10 mouse cellular contexts compared by ENCODE assay signal in the genomic region with DNA sequence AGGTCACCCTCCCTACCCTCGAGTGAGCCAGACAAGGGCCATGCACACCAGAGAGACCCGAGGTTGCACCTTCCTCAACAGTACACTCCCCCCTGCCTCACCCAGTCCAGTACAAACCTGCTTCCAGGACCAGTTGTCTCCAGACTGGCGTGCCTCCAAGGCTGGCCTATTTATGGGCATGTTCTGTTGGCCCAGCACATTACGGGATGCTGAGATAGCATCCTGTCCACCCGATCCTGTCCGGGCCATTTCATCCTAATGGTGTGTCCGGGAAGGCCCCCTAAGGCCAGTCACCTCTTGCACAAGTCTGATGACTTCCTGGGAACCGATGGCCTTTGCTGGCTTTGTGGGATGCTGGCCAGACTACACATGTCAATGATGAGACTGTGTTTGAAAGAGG. TPM values are rescaled to one million over a fixed set of nuclear protein-coding genes. Genes with fewer than 3 reads are reported as not detected.
DNase-seq lines count a peak whose midpoint lies in the region; ATAC-seq and TF ChIP-seq lines count a peak whose summit lies in the region.
"Had no signal": no experiment of that assay in that cellular context is flagged by ENCODE, and none has a peak within 500 bp of the region (broad histone marks: within the 10 kb centered on the region; RNA-seq: fewer than 3 reads in every experiment).

A gene (minus strand): TSS at position 146 of the 400 bp plus-strand sequence.

- H3K27ac ChIP-seq in hindbrain, embryonic 11.5 days (ENCODE audit: low read depth, low read length) = no peak within 1 kb of the TSS
- no peak within 1 kb of the TSS; the same call in 1 of the 2 replicates for H3K27ac ChIP-seq in hindbrain, embryonic 10.5 days
- H3K27ac ChIP-seq in embryonic facial prominence, embryonic 13.5 days = peak within 1 kb of the TSS; percentile 8; the same call in 1 of the 2 replicates
- no peak within 1 kb of the TSS for H3K27ac ChIP-seq in thymus, adult 2 months (ENCODE audit: control insufficient read depth, insufficient read depth, low read length)
- H3K27ac ChIP-seq: limb, embryonic 12.5 days had no signal

- H3K4me3 ChIP-seq in hindbrain, embryonic 11.5 days (ENCODE audit: low read depth, low read length) = no peak within 1 kb of the TSS
- H3K4me3 ChIP-seq in hindbrain, embryonic 10.5 days = no peak within 1 kb of the TSS
- H3K4me3 ChIP-seq in embryonic facial prominence, embryonic 13.5 days = no peak within 1 kb of the TSS
- no peak within 1 kb of the TSS for H3K4me3 ChIP-seq in thymus, adult 2 months (ENCODE audit: control insufficient read depth, insufficient read depth, low read length)
- H3K4me3 ChIP-seq: limb, embryonic 12.5 days had no signal

- no peaks in the 10 kb centered on the region for H3K4me1 ChIP-seq in hindbrain, embryonic 11.5 days (replicated peaks; ENCODE audit: control insufficient read depth, insufficient read depth, low read length)
- peaks cover 18% of the 10 kb centered on the region for H3K4me1 ChIP-seq in hindbrain, embryonic 10.5 days (replicated peaks)
- H3K4me1 ChIP-seq in embryonic facial prominence, embryonic 13.5 days = peaks cover 14% of the 10 kb centered on the region; the same call in 1 of the 2 replicates
- no peaks in the 10 kb centered on the region for H3K4me1 ChIP-seq in thymus, adult 2 months (replicated peaks; ENCODE audit: control insufficient read depth, insufficient read depth, low read length)

- no peak within 1 kb of the TSS for H3K4me2 ChIP-seq in hindbrain, embryonic 11.5 days (replicated peaks; ENCODE audit: low read depth, low read length)
- no peak within 1 kb of the TSS for H3K4me2 ChIP-seq in embryonic facial prominence, embryonic 13.5 days

- no peaks in the 10 kb centered on the region for H3K36me3 ChIP-seq in hindbrain, embryonic 11.5 days (ENCODE audit: control insufficient read depth, insufficient read depth, low read length)
- no peaks in the 10 kb centered on the region for H3K36me3 ChIP-seq in hindbrain, embryonic 10.5 days
- H3K36me3 ChIP-seq in embryonic facial prominence, embryonic 13.5 days = no peaks in the 10 kb centered on the region
- no peaks in the 10 kb centered on the region for H3K36me3 ChIP-seq in thymus, adult 2 months (ENCODE audit: control insufficient read depth, insufficient read depth, low read length)
- H3K36me3 ChIP-seq: limb, embryonic 12.5 days had no signal

- no peak for DNase-seq in hindbrain, embryonic 11.5 days (ENCODE audit: low spot score)
- no peak for DNase-seq in hindbrain, embryonic 10.5 days (ENCODE audit: low spot score)
- peak; percentile 72 for DNase-seq in Muller cell, postnatal 12 days (ENCODE audit: inconsistent ontology term)
- peak; percentile 49 for DNase-seq in kidney, adult 9 months
- no peak for DNase-seq in spleen, postnatal 4 days (ENCODE audit: low spot score in 2 of 2)
- no peak for DNase-seq in thymus, adult 2 months
- no peak for DNase-seq in layer of hippocampus, adult 9-11 months

- no peak for ATAC-seq in hindbrain, embryonic 11.5 days (ENCODE audit: low FRiP score)
- ATAC-seq in embryonic facial prominence, embryonic 13.5 days (ENCODE audit: insufficient number of reproducible peaks, insufficient read depth, low FRiP score, low TSS enrichment, low read depth) = no peak

- no peak for TF ChIP-seq POLR2A in thymus, adult 2 months (IDR thresholded peaks at IDR 0.05; ENCODE audit: control insufficient read depth, extremely low read depth, insufficient read depth, low read length, poor library complexity)

- 86% methylated on average over 8 of the region's 8 CpGs for WGBS in hindbrain, embryonic 11.5 days
- WGBS in hindbrain, embryonic 10.5 days = 84% methylated on average over 8 of the region's 8 CpGs
- 76% methylated on average over 8 of the region's 8 CpGs for WGBS in embryonic facial prominence, embryonic 13.5 days
- 84% methylated on average over 8 of the region's 8 CpGs for WGBS in thymus, adult 2 months

- H3K9ac ChIP-seq in hindbrain, embryonic 11.5 days (ENCODE audit: low read depth, low read length) = 0 out of 2 replicates have a peak within 1 kb of the TSS, but pooled peaks have one; percentile 11
- no peak within 1 kb of the TSS for H3K9ac ChIP-seq in embryonic facial prominence, embryonic 13.5 days
- H3K9ac ChIP-seq: limb, embryonic 12.5 days had no signal

- H3K9me3 ChIP-seq in hindbrain, embryonic 11.5 days (ENCODE audit: control insufficient read depth, low read length) = no peaks in the 10 kb centered on the region
- no peaks in the 10 kb centered on the region for H3K9me3 ChIP-seq in hindbrain, embryonic 10.5 days
- no peaks in the 10 kb centered on the region for H3K9me3 ChIP-seq in embryonic facial prominence, embryonic 13.5 days

- no peaks in the 10 kb centered on the region for H3K27me3 ChIP-seq in hindbrain, embryonic 11.5 days (ENCODE audit: control insufficient read depth, insufficient read depth, low read length)
- 0 out of 2 replicates have a peak, but pooled peaks cover 11% of the 10 kb centered on the region for H3K27me3 ChIP-seq in hindbrain, embryonic 10.5 days (ENCODE audit: insufficient read depth, poor library complexity, severe bottlenecking)
- H3K27me3 ChIP-seq in embryonic facial prominence, embryonic 13.5 days = no peaks in the 10 kb centered on the region
- H3K27me3 ChIP-seq in thymus, adult 2 months (ENCODE audit: control insufficient read depth, insufficient read depth, low read length) = no peaks in the 10 kb centered on the region

- no peak for TF ChIP-seq CTCF in thymus, adult 2 months (IDR thresholded peaks at IDR 0.05; ENCODE audit: borderline replicate concordance, control insufficient read depth, extremely low read depth, insufficient read depth, low read length, poor library complexity)

RNA-seq across cellular contexts. Expression of the gene that starts here (rescaled TPM):
- polyA plus RNA-seq in hindbrain, embryonic 11.5 days (2014; fragmentation: Nextera tagmentation; extraction: Ambion mirVana) = 0.31 and 0.85 TPM in 2 replicates
- polyA plus RNA-seq in hindbrain, embryonic 10.5 days (2016; fragmentation: Nextera tagmentation; extraction: Ambion mirVana) = 0.25 and 0.50 TPM in 2 replicates
- polyA plus RNA-seq in embryonic facial prominence, embryonic 13.5 days (2015; fragmentation: Nextera tagmentation; extraction: Ambion mirVana) = 1.3 and 2.5 TPM in 2 replicates
- 2.3 and 4.8 TPM in 2 replicates for polyA plus RNA-seq in thymus, adult 2 months (2012; rRNA removed)
- polyA plus RNA-seq: neural tube, embryonic 11.5 days had no signal

Comparison
In these comparisons a context has a peak if more than half of its experiments do, and no peak if none do; other contexts are left out.
1. DNase-seq: peak in Muller cell, postnatal 12 days (single experiment) and kidney, adult 9 months (single experiment); none in hindbrain, embryonic 11.5 days (single experiment), hindbrain, embryonic 10.5 days (single experiment), spleen, postnatal 4 days (0 of 2), thymus, adult 2 months (single experiment) and layer of hippocampus, adult 9-11 months (single experiment).